Mouse (Mus musculus): ENCODE results near the gene Gtpbp3. TPM values are rescaled to one million over a fixed set of nuclear protein-coding genes. Genes with fewer than 3 reads are reported as not detected.

Gtpbp3 gene
- total RNA-seq, 2 experiments from 2014 or later: 8.8 to 12.4 TPM

DNA sequence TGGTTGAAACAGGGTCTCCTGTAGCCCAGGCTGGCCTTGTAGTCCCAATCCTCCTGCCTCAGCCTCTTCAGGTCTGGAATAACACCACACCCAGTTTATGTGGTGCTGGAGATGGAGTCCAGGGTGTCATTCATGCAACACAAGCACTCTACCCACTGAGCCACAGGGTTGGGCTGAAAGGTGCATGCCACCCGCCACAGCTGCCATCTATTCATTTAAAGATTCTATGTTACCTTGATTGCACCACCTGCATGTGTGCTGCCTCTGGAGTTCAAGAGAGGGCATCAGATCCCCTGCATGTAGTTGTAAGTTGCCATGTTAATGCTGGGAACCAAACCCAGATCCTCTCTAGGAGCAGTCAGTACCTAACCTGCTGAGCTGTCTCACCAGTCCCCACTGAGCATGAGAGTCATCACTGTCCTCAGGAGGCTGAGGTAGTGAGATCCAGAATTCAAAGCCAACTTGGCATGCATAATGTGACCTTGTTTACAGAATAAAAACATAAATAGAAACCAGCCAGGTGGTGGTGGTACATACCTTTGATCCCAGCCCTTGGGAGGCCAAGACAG is 9.3 kb downstream of the Gtpbp3 start:
- no peak for DNase-seq

- DNase-seq: no peak
Measured at GRCm38 (mm10) chr8:71497881-71498501, 10.1 kb downstream of the Gtpbp3 start.

DNA sequence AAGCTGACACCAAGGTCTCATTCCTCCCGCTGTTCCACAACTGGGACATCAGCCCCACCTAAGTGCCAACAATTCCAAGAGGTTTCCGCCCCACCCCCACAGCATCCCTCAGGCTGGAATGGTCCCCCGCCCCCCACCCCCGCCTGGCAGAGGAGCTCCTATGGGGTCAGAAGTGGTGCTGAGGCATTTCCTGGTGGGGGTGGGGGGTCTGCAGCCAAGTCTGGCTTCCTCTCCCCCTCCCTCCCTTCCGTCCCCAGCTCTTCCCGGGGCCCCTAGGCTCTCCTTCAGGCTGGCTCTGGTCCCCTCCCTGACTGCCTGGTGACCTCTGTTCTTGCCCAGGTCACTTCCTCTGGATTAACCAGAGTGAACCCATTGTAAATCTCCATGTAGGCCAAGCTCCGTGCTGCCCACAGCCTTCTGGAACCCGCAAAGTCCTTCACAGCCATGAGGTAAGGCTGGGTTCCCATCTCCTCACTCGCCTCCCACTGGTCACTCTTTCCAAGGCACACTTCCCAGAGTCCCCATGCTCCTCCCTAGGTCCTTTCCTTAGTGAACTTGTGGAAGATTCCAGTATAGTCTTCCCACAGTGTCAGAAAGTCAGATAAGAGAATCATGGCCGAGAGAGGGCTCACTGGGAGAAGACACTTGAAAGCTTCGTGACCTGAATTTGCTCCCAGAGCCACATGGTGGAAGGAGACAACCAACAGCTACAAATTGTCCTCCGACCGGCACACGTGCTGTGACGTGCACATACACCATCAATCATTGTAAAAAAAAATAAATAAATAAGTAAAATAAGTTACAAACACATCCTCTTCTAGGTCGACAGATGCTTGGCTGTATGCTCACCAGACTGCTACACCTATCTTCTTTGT is 11.2 kb downstream of the Gtpbp3 start:
- DNase-seq: no peak

GRCm38 (mm10) chr8:71504349-71504748 is 16.4 kb downstream of the Gtpbp3 start:
- no peak for DNase-seq

GRCm38 (mm10) chr8:71505326-71505725 is 17.4 kb downstream of the Gtpbp3 start:
- no peak for DNase-seq

GRCm38 (mm10) chr8:71505979-71506378 is 18.1 kb downstream of the Gtpbp3 start:
- DNase-seq: peak; percentile 52

DNA sequence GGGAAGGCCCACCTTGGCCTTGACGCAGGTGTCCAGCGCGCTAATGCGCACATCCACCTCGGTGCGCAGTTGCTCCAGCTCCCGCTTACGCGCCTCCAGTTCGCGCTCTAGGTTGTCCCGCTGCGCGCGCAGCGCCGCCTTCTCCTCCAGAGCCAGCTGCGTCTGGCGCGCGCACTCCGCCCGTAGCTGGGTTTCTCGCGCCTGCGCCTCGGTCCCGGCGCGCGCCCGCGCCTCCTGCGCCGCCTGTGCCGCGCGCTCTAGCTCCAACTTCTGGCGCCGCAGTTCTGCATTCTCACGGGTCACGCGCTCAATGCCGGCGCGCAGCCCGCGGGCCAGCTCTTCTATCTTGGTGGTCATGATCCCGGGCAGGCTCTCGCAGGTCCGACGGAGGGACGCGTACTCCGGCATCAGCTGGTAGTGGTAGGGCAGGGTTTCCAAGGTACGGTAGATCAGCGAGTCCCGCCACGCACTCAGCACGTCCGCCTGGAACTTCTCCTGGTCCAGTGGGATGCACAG is 19.7 kb downstream of the Gtpbp3 start:
- DNase-seq: peak; percentile 85

DNA sequence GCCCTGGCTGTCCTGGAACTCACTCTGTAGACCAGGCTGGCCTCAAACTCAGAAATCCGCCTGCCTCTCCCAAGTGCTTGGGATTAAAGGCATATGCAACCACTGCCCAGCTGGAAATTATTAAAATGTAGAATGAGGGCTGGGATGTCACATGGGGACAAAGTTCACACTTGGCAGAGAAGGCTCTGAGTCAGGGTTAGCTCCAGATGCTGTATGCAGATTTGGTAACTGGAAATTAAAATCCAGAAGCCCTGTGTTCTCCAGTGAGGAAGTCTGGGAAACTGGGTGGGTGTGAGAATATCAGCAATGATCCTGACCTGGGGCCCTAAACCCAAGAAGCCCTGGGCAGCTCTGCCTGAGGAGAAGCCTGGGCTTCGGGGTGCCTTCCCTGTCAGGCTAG is 21.4 kb downstream of the Gtpbp3 start:
- DNase-seq: no peak

DNA sequence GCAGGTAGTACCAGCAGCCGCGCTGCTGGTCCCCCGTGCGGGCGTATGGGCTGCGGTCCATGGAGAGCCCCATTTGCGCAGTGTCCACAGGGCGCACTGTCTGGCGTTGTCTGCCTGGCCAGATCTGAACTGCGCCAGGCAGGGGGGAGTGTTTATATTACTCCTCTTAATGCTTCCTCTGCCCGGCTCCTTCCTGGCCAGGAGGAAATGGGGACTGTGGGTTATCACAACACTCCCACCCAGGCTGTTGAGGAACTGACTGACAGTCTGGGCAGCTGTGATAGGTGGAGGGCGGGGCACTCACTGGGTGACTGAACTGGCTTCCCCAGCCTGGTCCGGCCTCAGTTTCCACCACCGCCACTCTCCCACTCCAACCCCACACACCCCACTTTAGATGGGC is 23.7 kb downstream of the Gtpbp3 start, which contains the start of gene Plvap:
Plvap (minus strand) TSS at position 109 of the 400 bp plus-strand sequence.
- no peak for DNase-seq

GRCm38 (mm10) chr8:71513018-71513754 is 25.3 kb downstream of the Gtpbp3 start:
- DNase-seq: no peak

GRCm38 (mm10) chr8:71515043-71515442 is 27.1 kb downstream of the Gtpbp3 start:
- no peak for DNase-seq

GRCm38 (mm10) chr8:71516786-71517185 is 28.9 kb downstream of the Gtpbp3 start:
- DNase-seq: no peak

DNA sequence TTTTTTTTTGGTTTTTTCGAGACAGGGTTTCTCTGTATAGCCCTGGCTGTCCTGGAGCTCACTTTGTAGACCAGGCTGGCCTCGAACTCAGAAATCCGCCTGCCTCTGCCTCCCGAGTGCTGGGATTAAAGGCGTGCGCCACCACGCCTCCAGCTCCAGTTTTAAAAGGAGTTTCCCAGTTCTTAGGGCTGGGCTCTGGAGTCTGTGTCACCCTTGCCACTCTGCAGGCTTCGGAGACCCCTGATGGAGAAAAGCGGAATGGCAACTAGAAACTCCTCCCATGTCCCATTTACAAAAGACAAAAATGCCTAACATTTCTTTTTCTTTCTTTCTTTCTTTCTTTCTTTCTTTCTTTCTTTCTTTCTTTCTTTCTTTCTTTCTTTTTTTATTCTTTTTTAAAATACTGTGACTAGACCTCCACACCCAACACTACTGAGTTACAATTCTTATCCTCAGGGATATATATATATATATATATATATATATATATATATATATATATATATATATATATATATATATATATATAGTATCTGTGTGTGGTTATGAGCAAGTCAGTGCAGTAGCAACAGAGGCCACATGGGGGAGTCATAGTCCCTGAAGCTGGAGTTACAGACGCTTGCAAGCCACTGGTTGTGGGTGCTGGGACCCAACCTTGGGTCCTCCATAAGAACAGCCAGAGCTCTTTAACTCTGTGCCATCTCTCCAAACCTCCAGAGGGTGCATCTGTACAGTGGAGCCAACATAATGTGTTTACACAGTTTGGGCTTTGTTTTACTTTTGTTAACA is 31.3 kb downstream of the Gtpbp3 start:
- DNase-seq: peak; percentile 66

DNA sequence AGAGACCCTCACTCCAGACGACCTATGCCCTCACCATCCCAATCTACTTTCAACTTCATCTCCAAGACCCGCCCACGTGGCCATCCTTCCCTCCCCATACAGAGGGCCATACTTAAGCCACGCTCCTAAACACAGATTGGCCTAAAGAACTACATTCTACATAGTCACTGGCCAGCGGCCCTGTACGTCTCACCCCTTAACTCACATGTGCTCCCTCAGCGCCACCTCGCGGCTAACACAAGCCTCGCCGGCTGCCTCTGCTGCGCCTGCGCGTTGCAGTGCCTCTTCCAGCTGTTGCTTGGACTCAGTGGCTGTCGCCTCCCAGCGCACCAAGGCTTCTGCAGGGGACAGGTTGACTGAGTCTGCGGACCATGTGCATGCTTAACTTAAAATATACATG is 33.7 kb downstream of the Gtpbp3 start:
- DNase-seq: peak; percentile 97

GRCm38 (mm10) chr8:71525226-71526050 is 37.5 kb downstream of the Gtpbp3 start, which contains the start of gene Ccdc194:
Ccdc194 (minus strand) TSS chr8:71525711.
- no peak for DNase-seq

- no peak for DNase-seq
Measured at GRCm38 (mm10) chr8:71526272-71526671, 38.4 kb downstream of the Gtpbp3 start.

DNA sequence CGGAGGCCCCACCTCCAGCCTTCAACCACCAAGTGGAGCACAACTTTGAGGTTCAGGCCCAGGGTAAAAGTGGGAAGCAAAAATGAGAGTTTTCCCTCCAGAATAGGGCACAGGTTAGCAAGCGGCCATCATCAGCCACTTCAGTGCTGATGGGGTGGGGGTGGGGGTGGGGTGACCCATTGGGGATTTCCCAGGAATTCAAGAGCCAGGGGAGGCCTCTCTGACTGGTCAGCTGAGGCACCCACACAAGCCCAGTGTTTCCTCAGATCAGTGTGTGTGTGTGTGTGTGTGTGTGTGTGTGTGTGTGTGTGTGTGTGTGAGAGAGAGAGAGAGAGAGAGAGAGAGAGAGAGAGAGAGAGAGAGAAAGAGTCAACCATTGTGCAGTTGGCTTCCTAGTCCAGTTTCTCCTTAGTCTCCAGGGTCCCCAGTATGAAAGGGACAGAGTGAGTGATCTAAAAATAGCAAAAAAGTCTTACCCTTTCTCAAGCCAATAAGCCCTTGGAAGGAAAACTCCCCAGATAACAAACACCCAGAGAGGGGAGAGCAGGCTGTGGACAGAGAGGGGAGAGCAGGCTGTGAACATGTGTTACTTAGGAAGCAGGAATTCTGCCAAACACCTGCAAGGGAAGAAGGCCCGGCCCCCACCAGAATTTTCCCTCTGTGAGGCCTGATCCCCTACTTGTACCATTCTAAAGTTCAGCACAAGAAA is 39.4 kb downstream of the Gtpbp3 start:
- DNase-seq: no peak

DNA sequence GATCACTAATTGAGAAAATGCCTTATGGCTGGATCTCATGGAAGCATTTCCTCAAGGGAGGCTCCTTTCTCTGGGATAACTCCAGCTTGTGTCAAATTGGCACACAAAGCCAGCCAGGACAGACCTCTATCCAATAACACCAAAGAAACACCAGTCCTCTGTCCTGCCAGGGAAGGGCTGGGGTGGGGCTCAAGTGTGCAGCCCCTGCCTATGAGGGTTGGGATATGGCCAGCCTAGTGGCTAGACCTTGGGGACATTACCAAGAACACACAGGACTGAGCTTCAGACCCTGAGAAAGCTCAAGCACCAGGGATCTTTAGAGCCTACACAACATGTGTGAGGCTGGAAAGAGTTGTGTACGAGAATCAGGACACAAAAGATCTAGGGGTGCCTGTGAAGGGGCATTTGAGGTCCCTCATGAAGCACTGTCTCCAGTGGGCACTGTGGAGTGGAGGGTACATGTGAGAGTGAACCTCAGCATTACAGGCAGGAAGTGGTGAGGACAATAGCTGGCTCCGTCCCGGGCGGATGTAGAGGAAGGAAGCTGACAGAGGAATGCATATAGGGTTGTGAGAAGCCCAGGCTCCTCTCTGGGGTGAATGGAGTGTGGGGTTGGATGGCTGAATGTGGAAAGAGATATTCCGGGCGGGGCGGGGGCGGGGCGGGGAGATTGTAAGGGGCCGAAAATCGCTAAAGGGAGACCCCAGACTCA is 40.6 kb downstream of the Gtpbp3 start:
- DNase-seq: no peak

Data from gastrocnemius, postnatal 10 days (tissue).